Mouse (Mus musculus) cerebellum, adult 2 months (tissue): ENCODE measurements around the gene Cradd.

Source experiments
- CTCF ChIP-seq: fragments of 200-500 bp; IDR thresholded peaks from 2 replicates; pipeline ENCODE4 v1.5.1; 2011; ENCODE audit warnings: low read depth, mild to moderate bottlenecking, control low read depth, low read length, moderate library complexity, borderline replicate concordance; ENCODE audit not compliant: insufficient read depth
- POLR2A ChIP-seq: fragments of 200-500 bp; IDR thresholded peaks from 2 replicates; pipeline ENCODE4 v1.6.1; 2011; ENCODE audit warnings: low read length, control low read depth, borderline replicate concordance; ENCODE audit not compliant: insufficient read depth

DNA sequence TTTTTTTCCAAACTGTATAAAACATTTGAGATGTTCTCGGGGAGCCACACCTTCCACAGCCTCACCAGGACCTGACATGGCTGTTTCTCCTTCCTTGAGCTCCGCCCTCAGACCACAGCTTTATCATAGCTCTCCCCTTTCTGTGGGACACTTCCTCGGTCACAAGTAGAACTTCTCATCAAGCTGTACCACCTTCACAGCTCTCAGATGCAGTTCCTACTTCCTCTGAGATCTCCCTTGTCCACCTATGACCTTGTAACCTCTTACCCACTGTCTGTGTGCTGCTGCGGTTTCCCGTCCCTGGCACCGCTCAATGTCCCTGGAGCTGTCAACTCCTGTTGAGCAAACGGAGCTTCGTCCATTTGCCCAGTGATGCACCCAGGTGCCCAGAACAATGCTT is 143.8 kb downstream of the Cradd start:
- TF ChIP-seq CTCF (no peak), POLR2A (no peak)
